Mouse (Mus musculus): ENCODE data around the gene Tango2. TPM values are rescaled to one million over a fixed set of nuclear protein-coding genes. Genes with fewer than 3 reads are reported as not detected.

Gene Tango2
- 43.5 and 63.3 TPM in 2 replicates for total RNA-seq (2014; rRNA removed)
- 95.6 and 99.2 TPM in 2 replicates for polyA plus RNA-seq (2015; fragmentation: Nextera tagmentation; extraction: Ambion mirVana)

DNA sequence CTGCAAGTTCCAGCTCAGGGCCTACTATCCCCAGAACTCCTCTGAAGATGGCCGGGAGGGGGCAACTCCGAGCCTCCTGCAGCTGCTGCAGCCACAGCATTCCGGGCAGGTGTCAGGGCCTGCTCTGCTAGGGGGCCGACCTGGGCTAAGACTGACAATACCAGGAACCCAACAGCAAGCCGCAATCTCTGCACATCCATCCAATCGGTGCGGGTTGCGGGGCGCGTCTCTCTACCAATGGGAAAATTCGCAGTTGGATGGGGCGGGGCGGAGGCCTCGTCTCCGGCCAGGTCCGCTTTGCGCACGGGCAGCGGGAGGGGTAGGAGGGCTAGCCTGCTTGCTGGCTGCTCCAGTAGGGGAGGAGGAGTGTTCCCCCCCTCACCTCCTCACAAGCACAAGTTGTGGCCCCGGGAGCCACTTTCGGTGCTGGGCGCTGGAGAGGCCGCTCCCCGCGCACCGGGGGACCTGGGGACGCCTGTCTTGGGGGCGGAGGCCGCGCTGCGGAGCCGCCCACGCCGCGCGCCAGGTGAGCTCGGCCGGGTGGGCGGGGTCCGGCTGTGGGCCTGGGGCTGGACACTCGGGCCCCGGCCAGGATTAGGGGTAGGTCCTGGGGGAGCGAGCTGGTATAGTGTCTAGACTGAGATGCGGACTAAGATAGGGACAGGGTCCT lies at the start of gene Tango2, which contains the start of gene Arvcf:
Tango2 (minus strand) TSS at position 173 of the 670 bp plus-strand sequence.
Arvcf (plus strand) TSS at position 252 of the 670 bp plus-strand sequence.
- Histone ChIP-seq H3K4me1 (ENCODE audit: insufficient read depth, low read length) (peaks cover 21% of the 10 kb centered on the region), H3K4me3 (ENCODE audit: low read length) (peak within 1 kb of the TSS; percentile 67), H3K4me2 (ENCODE audit: low read depth, low read length) (peak within 1 kb of the TSS; percentile 86), H3K27ac (peak within 1 kb of the TSS; percentile 68), H3K36me3 (ENCODE audit: insufficient read depth, low read length) (no peaks in the 10 kb centered on the region), H3K9me3 (ENCODE audit: low read length) (no peaks in the 10 kb centered on the region), H3K27me3 (ENCODE audit: insufficient read depth, low read length) (no peaks in the 10 kb centered on the region), H3K9ac (replicated peaks; ENCODE audit: low read length) (peak within 1 kb of the TSS; percentile 68)
- WGBS: under 1% methylated on average over 37 of the region's 44 CpGs
- peak; percentile 86 for ATAC-seq
- peak; percentile 55 for TF ChIP-seq CTCF (IDR thresholded peaks at IDR 0.05; ENCODE audit: low read depth)
- DNase-seq (ENCODE audit: low spot score): peak; percentile 96

DNA sequence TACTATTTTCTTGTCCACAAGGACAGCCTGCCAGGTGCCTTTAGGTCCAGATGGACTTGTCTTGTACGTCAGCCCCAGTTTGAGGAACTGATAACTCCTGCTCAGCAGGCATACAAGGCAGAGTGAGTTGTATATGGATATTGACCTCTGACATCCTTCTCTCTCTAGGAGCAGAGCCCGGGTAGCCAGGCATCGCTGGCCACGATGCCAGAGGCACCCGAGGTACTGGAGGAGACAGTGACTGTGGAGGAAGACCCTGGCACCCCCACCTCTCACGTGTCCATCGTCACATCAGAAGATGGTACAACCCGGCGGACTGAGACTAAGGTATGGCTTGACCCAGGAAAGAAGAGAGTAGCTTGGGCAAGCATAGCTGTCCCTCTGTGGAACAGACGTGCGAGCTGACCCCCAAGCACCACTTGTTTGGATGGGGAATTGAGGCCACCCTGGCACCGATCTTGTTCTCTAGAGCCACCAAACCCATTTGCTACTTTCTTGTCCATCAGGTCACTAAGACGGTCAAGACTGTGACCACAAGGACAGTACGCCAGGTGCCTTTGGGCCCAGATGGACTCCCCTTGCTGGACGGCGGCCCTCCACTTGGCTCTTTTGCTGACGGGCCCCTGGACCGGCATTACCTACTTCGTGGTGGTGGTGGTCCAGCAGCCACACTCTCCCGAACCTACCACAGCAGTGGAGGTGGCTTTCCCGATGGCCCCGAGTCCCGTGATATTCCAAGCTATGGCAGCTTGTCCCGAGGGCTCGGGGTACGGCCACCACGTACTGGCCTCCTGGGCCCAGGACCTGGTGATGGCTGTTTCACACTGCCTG lies 49.1 kb upstream of the Tango2 start:
- H3K4me3 ChIP-seq (ENCODE audit: low read length): no peak overlapping the region
- H3K9ac ChIP-seq (replicated peaks; ENCODE audit: low read length): no peak overlapping the region
- H3K4me2 ChIP-seq (ENCODE audit: low read depth, low read length): no peak overlapping the region
- no peaks in the 10 kb centered on the region for H3K27me3 ChIP-seq (ENCODE audit: insufficient read depth, low read length)
- H3K36me3 ChIP-seq (ENCODE audit: insufficient read depth, low read length): peaks cover 34% of the 10 kb centered on the region
- peak overlapping the region; percentile 72; the same call in 1 of the 2 replicates for H3K27ac ChIP-seq
- TF ChIP-seq CTCF (IDR thresholded peaks at IDR 0.05; ENCODE audit: low read depth): no peak
- WGBS: 94% methylated on average over 27 of the region's 27 CpGs
- DNase-seq (ENCODE audit: low spot score) (no peak), ATAC-seq (no peak)
- peaks cover 39% of the 10 kb centered on the region for H3K4me1 ChIP-seq (ENCODE audit: insufficient read depth, low read length)
- no peaks in the 10 kb centered on the region for H3K9me3 ChIP-seq (ENCODE audit: low read length)

GRCm38 (mm10) chr16:18396201-18396600 lies 48.3 kb upstream of the Tango2 start:
- TF ChIP-seq CTCF (IDR thresholded peaks at IDR 0.05; ENCODE audit: low read depth): no peak
- Histone ChIP-seq H3K4me3 (ENCODE audit: low read length) (no peak overlapping the region), H3K4me2 (ENCODE audit: low read depth, low read length) (no peak overlapping the region), H3K36me3 (ENCODE audit: insufficient read depth, low read length) (peaks cover 25% of the 10 kb centered on the region), H3K9me3 (ENCODE audit: low read length) (no peaks in the 10 kb centered on the region), H3K27ac (peak overlapping the region; percentile 72), H3K27me3 (ENCODE audit: insufficient read depth, low read length) (no peaks in the 10 kb centered on the region), H3K4me1 (ENCODE audit: insufficient read depth, low read length) (peaks cover 34% of the 10 kb centered on the region), H3K9ac (replicated peaks; ENCODE audit: low read length) (no peak overlapping the region)
- DNase-seq (ENCODE audit: low spot score) (peak; percentile 80), ATAC-seq (peak; percentile 33)
- WGBS: 34% methylated on average over 2 of the region's 2 CpGs

- peak overlapping the region; percentile 72 for H3K27ac ChIP-seq
- ATAC-seq (no peak), DNase-seq (ENCODE audit: low spot score) (peak; percentile 69)
- no peak overlapping the region for H3K4me3 ChIP-seq (ENCODE audit: low read length)
- H3K27me3 ChIP-seq (ENCODE audit: insufficient read depth, low read length): no peaks in the 10 kb centered on the region
- H3K9ac ChIP-seq (replicated peaks; ENCODE audit: low read length): no peak overlapping the region
- TF ChIP-seq CTCF (IDR thresholded peaks at IDR 0.05; ENCODE audit: low read depth): no peak
- H3K36me3 ChIP-seq (ENCODE audit: insufficient read depth, low read length): peaks cover 25% of the 10 kb centered on the region
- peaks cover 30% of the 10 kb centered on the region for H3K4me1 ChIP-seq (ENCODE audit: insufficient read depth, low read length)
- no peaks in the 10 kb centered on the region for H3K9me3 ChIP-seq (ENCODE audit: low read length)
- 14% methylated on average over 6 of the region's 7 CpGs for WGBS
- H3K4me2 ChIP-seq (ENCODE audit: low read depth, low read length): no peak overlapping the region
These were observed 47.7 kb upstream of the Tango2 start for GRCm38 (mm10) chr16:18395620-18396036.

DNA sequence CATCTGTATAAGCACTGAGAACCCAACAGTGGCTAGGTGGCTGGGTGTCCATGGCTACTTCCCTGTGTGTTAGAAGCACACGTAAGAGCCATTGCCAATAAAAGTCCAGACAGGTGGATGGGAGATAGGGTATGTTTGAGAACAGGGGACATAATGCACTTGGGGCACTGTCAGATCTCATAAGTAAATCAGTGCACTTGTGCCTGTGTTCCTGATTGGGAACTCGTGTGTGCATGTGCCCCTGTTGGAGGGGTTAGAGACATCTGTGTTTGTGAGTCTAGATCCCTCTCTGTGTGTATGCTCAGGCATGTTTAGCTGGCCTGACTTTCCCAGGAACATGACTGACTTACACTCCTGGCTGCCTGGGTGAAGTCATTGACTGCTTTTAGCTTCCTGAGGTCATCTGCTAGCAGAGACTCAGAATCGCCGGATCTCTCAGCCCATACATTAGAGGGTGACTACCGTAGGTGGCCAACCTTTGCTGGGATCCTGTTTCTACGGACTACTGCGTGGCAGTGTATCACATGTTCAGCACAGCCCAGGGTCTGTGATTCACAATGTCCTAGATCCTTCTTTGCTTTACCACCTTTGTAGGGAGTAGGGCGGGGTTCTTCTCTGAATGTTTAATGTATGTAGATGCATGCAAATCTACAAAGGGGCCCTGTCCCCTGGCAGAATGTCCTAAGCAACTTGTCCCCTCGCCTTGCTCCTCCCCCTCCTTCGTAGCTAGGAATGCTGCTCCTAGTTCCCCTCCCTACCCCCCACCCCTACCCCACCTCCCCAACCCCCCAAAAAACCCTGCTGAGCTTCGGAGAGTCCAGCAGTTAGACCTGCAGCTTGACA lies 47.1 kb upstream of the Tango2 start:
- H3K36me3 ChIP-seq (ENCODE audit: insufficient read depth, low read length): peaks cover 25% of the 10 kb centered on the region
- peak overlapping the region; percentile 64 for H3K27ac ChIP-seq
- H3K4me1 ChIP-seq (ENCODE audit: insufficient read depth, low read length): peaks cover 23% of the 10 kb centered on the region
- H3K9me3 ChIP-seq (ENCODE audit: low read length): no peaks in the 10 kb centered on the region
- 17% methylated on average over 11 of the region's 11 CpGs for WGBS
- H3K27me3 ChIP-seq (ENCODE audit: insufficient read depth, low read length): no peaks in the 10 kb centered on the region
- H3K4me2 ChIP-seq (ENCODE audit: low read depth, low read length): peak overlapping the region; percentile 27; the same call in 1 of the 2 replicates
- DNase-seq (ENCODE audit: low spot score) (peak; percentile 30), ATAC-seq (no peak)
- TF ChIP-seq CTCF (IDR thresholded peaks at IDR 0.05; ENCODE audit: low read depth): no peak
- no peak overlapping the region for H3K4me3 ChIP-seq (ENCODE audit: low read length)
- 0 out of 2 replicates have a peak overlapping the region, but pooled peaks have one; percentile 3 for H3K9ac ChIP-seq (replicated peaks; ENCODE audit: low read length)

GRCm38 (mm10) chr16:18394056-18394455 lies 46.2 kb upstream of the Tango2 start:
- peaks cover 21% of the 10 kb centered on the region for H3K36me3 ChIP-seq (ENCODE audit: insufficient read depth, low read length)
- no peaks in the 10 kb centered on the region for H3K9me3 ChIP-seq (ENCODE audit: low read length)
- no peak for ATAC-seq
- no peak overlapping the region for H3K4me3 ChIP-seq (ENCODE audit: low read length)
- peaks cover 27% of the 10 kb centered on the region for H3K4me1 ChIP-seq (ENCODE audit: insufficient read depth, low read length)
- TF ChIP-seq CTCF (IDR thresholded peaks at IDR 0.05; ENCODE audit: low read depth): no peak
- WGBS: 58% methylated on average over 3 of the region's 3 CpGs
- H3K9ac ChIP-seq (replicated peaks; ENCODE audit: low read length): no peak overlapping the region
- no peaks in the 10 kb centered on the region for H3K27me3 ChIP-seq (ENCODE audit: insufficient read depth, low read length)
- no peak overlapping the region; the same call in 1 of the 2 replicates for H3K27ac ChIP-seq
- no peak for DNase-seq (ENCODE audit: low spot score)
- H3K4me2 ChIP-seq (ENCODE audit: low read depth, low read length): peak overlapping the region; percentile 97
